Mouse (Mus musculus) spleen, adult 2 months (tissue): Measurements from ENCODE around the gene Pla2g2f. TPM values are rescaled to one million over a fixed set of nuclear protein-coding genes. Genes with fewer than 3 reads are reported as not detected.

Experiments used
- DNase-seq, 2 experiments: peaks; one replicate each; pipeline versions ENCODE4 v3.0.0 to v3.0.0-alpha.2; 2012 to 2021; ENCODE audit warnings: low spot score in 2 of 2, low read depth in 1 of 2
- H3K27ac ChIP-seq: fragments of 200-500 bp; 2 replicates; pipeline ENCODE4 v1.5.1; 2012; ENCODE audit warnings: low read length, inconsistent platforms; ENCODE audit not compliant: insufficient read depth
- H3K27me3 ChIP-seq: fragments of 200-500 bp; 2 replicates; pipeline ENCODE4 v1.6.1; 2012; ENCODE audit warnings: mild to moderate bottlenecking, moderate library complexity, low read length, inconsistent platforms; ENCODE audit not compliant: control insufficient read depth, insufficient read depth
- H3K36me3 ChIP-seq: fragments of 200-500 bp; 2 replicates; pipeline ENCODE4 v1.6.1; 2012; ENCODE audit warnings: mild to moderate bottlenecking, low read length, inconsistent platforms; ENCODE audit not compliant: control insufficient read depth, insufficient read depth
- H3K4me1 ChIP-seq: fragments of 200-500 bp; 2 replicates; pipeline ENCODE4 v1.6.1; 2011; ENCODE audit warnings: inconsistent platforms; ENCODE audit not compliant: control insufficient read depth, insufficient read depth, insufficient read length
- H3K4me3 ChIP-seq: fragments of 200-500 bp; 2 replicates; pipeline ENCODE4 v1.5.1; 2011; ENCODE audit warnings: mild to moderate bottlenecking, inconsistent platforms; ENCODE audit not compliant: insufficient read depth, insufficient read length; ENCODE audit errors: extremely low read depth
- CTCF ChIP-seq: fragments of 200-500 bp; IDR thresholded peaks from 2 replicates; pipeline ENCODE4 v1.5.1; 2011; ENCODE audit warnings: mild to moderate bottlenecking, inconsistent platforms; ENCODE audit not compliant: insufficient read depth, insufficient read length, insufficient replicate concordance; ENCODE audit errors: extremely low read depth
- POLR2A ChIP-seq: fragments of 200-500 bp; IDR thresholded peaks from 2 replicates; pipeline ENCODE4 v1.6.1; 2011; ENCODE audit warnings: low read depth, low read length, inconsistent platforms
- WGBS: fragments of 180-500 bp; shearing (Covaris S2); methylation state at CpG from one replicate; pipeline ENCODE4 v1.1.7; 2018; 5-methylcytosine and 5-hydroxymethylcytosine counted together
- polyA plus RNA-seq: library from polyadenylated mRNA; depleted of rRNA; stranded (reverse); fragments of >200 nt; gene quantifications from 2 replicates; pipeline ENCODE4 v1.2.3, GENCODE M21; 2012

The Pla2g2f gene
- polyA plus RNA-seq, 1 experiment = 1.9 TPM

DNA sequence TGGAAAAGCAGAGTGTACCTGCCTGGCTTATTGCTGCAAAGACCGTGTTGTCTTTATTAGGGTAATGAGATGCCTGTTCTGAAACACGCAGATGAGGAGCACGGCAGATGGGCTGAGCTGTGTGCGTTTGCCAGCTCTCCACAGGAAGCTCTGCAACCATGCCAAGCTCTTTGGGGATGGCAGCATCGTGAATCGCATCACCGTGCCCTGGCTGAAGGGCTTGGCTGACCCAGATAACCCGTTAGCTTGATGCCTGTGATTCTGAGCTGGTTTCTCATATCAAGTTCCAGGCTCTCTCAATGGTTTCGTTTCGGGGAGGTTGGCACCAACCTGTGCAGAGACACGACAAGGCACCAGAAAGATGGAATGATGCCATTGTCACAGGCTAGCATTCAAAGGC, 46.8 kb downstream of the Pla2g2f start:
- Histone ChIP-seq H3K27me3 (no peaks in the 10 kb centered on the region), H3K4me3 (no peak overlapping the region), H3K27ac (no peak overlapping the region), H3K4me1 (no peaks in the 10 kb centered on the region), H3K36me3 (no peaks in the 10 kb centered on the region)
- DNase-seq = no peak
- 85% methylated on average over 11 of the region's 11 CpGs for WGBS
- TF ChIP-seq POLR2A (no peak), CTCF (no peak)

DNA sequence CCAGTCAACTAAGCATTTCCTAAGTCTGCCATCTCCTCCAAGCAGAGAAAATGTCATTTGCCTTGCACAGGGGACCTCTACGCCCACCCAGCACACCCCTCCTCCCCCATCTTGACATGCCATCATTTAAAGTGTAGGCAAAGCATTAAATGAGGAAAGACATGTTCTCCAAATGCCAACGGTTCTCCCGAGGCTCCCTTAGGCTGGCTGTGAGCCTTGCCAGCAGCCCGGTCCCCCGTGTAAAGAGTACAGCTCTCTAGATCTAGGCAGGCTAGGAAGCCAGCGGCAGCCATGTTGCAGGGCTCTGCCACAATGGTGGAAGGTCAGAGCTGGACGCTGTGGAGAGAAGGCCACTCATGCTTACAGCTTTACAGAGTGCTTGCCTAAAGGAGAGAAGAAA, 47.5 kb downstream of the Pla2g2f start:
- Histone ChIP-seq H3K4me1 (no peaks in the 10 kb centered on the region), H3K4me3 (no peak overlapping the region), H3K27me3 (no peaks in the 10 kb centered on the region), H3K27ac (no peak overlapping the region), H3K36me3 (no peaks in the 10 kb centered on the region)
- 82% methylated on average over 7 of the region's 7 CpGs for WGBS
- no peak for DNase-seq
- no peak for TF ChIP-seq CTCF
- no peak for TF ChIP-seq POLR2A

DNA sequence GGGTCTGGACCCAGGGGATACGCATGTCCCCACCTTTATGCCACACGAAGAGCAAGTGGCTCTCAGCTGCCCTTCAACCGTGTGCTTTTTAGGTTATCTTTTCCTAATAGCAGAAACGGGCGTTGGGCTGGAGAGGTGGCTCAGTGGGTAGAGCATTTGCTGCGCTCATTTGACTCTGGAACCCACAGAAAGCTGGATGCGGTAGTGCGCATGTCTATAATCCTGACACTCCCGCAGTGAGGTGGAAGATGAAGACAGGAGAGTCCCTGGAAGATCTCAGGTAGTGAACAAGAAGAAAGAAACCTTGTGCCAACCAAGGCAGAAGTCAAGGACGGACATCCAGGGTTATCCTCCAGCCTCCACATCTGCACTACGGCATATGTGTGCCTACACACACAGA, 48.2 kb downstream of the Pla2g2f start:
- H3K4me1 ChIP-seq = no peaks in the 10 kb centered on the region
- WGBS = 79% methylated on average over 11 of the region's 11 CpGs
- TF ChIP-seq POLR2A (no peak), CTCF (no peak)
- no peak overlapping the region for H3K27ac ChIP-seq
- DNase-seq = no peak
- H3K36me3 ChIP-seq = no peaks in the 10 kb centered on the region
- H3K27me3 ChIP-seq = no peaks in the 10 kb centered on the region
- no peak overlapping the region for H3K4me3 ChIP-seq

DNA sequence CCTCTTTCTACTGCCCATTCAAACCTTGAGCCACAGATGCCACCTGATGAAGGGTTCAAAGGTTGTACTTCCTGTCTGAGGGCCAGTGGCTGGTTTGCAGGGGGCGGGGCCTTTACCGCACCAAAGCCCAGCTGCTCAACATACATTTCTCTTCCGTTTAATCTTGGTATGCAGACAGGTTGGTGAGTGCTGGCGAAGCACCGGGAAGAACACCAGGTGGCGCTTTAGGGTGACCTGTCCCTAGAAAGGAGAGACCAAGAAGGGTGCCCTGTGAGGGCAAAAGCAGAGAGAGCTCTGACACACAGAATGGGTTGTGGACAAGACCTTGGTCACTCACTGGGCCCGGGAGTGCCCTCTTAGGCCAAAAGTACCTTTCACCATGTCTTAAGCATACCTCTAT, 48.8 kb downstream of the Pla2g2f start:
- no peak overlapping the region for H3K4me3 ChIP-seq
- H3K27ac ChIP-seq = no peak overlapping the region
- H3K36me3 ChIP-seq = no peaks in the 10 kb centered on the region
- peak in 1 of 2 experiments; percentile 10 for DNase-seq
- TF ChIP-seq CTCF = peak; percentile 19; the same call in 1 of the 2 replicates
- TF ChIP-seq POLR2A = no peak
- H3K4me1 ChIP-seq = no peaks in the 10 kb centered on the region
- whole genome bisulfite sequencing = 10% methylated on average over 7 of the region's 7 CpGs
- no peaks in the 10 kb centered on the region for H3K27me3 ChIP-seq

DNA sequence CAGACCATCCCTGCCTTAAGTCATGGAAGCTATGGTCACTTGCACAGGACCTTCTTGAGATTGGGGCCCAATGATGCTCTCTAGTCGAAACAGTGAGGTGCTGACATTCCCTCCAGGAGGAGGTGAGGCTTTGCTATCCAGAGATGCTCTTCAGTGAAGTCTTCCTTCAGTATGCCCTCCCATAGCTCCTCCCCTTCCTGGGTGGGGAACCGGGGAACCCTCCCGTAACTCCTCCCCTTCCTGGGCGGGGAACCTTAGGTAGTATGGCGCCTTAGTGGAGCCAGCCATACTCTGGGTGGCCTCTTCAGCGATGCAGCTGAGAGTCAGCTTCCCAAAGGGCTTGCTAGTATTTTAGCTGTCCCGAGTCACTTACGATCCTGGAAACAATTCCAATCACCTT, 50.8 kb downstream of the Pla2g2f start:
- TF ChIP-seq CTCF (no peak), POLR2A (no peak)
- Histone ChIP-seq H3K27me3 (no peaks in the 10 kb centered on the region), H3K36me3 (no peaks in the 10 kb centered on the region), H3K27ac (no peak overlapping the region), H3K4me1 (no peaks in the 10 kb centered on the region), H3K4me3 (no peak overlapping the region)
- no peak for DNase-seq
- 92% methylated on average over 8 of the region's 8 CpGs for WGBS

DNA sequence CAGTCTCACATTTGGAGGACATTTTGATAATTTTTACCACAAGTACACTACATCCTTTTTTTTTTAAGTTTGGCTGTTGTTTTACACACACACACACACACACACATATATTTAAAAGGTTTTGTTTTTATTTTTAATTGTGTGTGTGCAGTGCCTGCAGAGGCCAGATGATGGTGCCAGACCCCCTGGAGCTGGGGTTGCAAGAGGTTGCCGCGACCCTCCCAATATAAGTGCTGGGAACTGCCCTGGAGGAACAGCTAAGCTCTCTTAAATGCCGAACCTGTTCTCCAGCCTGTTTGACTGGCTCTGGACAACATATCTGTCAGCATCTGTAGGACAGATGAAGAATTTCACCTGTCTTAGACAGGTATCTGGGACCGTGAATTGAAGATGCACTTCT, 53.3 kb downstream of the Pla2g2f start:
- DNase-seq = no peak
- H3K4me1 ChIP-seq = no peaks in the 10 kb centered on the region
- TF ChIP-seq POLR2A (no peak), CTCF (no peak)
- H3K36me3 ChIP-seq = no peaks in the 10 kb centered on the region
- WGBS = 86% methylated on average over 4 of the region's 4 CpGs
- H3K27ac ChIP-seq = no peak overlapping the region
- no peak overlapping the region for H3K4me3 ChIP-seq
- no peaks in the 10 kb centered on the region for H3K27me3 ChIP-seq

DNA sequence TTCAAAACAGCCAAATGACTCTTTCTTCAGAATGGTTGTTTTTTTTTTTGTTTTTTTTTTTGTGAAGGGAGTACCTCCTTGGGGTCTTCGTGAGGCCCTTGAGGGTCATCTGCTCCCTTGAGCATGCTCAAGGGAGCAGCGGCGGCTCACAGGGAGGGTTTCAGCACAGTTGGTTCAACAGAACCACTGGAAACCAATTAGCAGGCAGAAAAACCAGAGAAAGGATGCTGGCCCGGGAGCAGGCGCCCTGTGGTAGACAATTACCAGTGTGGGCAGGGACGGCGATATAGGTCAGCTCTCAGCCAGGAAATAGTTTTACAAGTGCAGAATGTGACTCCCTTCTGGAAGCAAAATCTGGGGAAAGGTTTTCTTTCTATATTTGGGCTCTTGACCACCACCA, 53.8 kb downstream of the Pla2g2f start:
- Histone ChIP-seq H3K4me1 (no peaks in the 10 kb centered on the region), H3K27me3 (no peaks in the 10 kb centered on the region), H3K36me3 (no peaks in the 10 kb centered on the region), H3K4me3 (no peak overlapping the region), H3K27ac (no peak overlapping the region)
- WGBS = 63% methylated on average over 7 of the region's 7 CpGs
- TF ChIP-seq CTCF (no peak), POLR2A (no peak)
- no peak for DNase-seq
